In genomic region chrX:140341656-140342392, GRCm38 (mm10) we compare ENCODE assay signal across 9 mouse cellular contexts. TPM values are rescaled to one million over a fixed set of nuclear protein-coding genes. Genes with fewer than 3 reads are reported as not detected.
DNase-seq lines count a peak whose midpoint lies in the region; ATAC-seq lines count a peak whose summit lies in the region.
"Had no signal": no experiment of that assay in that cellular context is flagged by ENCODE, and none has a peak within 500 bp of the region (broad histone marks: within the 10 kb centered on the region; RNA-seq: fewer than 3 reads in every experiment).

Frmpd3 (plus strand) TSS chrX:140342263.

- ATAC-seq in heart, embryonic 14.5 days (ENCODE audit: insufficient number of reproducible peaks, insufficient read depth, low FRiP score, low read depth) = no peak

- no peaks in the 10 kb centered on the region for H3K9me3 ChIP-seq in heart, embryonic 14.5 days (ENCODE audit: control insufficient read depth, low read length)
- no peaks in the 10 kb centered on the region for H3K9me3 ChIP-seq in forebrain, embryonic 10.5 days

- 24% methylated on average over 23 of the region's 24 CpGs for WGBS in heart, embryonic 14.5 days
- WGBS in forebrain, embryonic 10.5 days = 19% methylated on average over 23 of the region's 24 CpGs

- peak within 1 kb of the TSS; percentile 38 to 39 for H3K4me3 ChIP-seq in heart, embryonic 14.5 days (ENCODE audit: control insufficient read depth in 1 of 2, insufficient read depth in 1 of 2, low read depth in 1 of 2, low read length in 2 of 2)
- peak within 1 kb of the TSS; percentile 53 for H3K4me3 ChIP-seq in forebrain, embryonic 10.5 days

- no peak within 1 kb of the TSS for H3K27ac ChIP-seq in heart, embryonic 14.5 days (replicated peaks in 1 of 2; ENCODE audit: control insufficient read depth in 1 of 2, insufficient read depth in 1 of 2, low read depth in 2 of 2, low read length in 2 of 2)
- peak within 1 kb of the TSS; percentile 76 for H3K27ac ChIP-seq in forebrain, embryonic 10.5 days
- H3K27ac ChIP-seq: liver, embryonic 14.5 days had no signal

- peaks cover 10% of the 10 kb centered on the region for H3K27me3 ChIP-seq in heart, embryonic 14.5 days (ENCODE audit: control insufficient read depth, insufficient read depth, low read length)
- peaks cover 97% of the 10 kb centered on the region for H3K27me3 ChIP-seq in forebrain, embryonic 10.5 days (ENCODE audit: poor library complexity, severe bottlenecking)

- intact Hi-C loops in heart, postnatal 14 days (cut with DNase I) = no loop called here

- H3K36me3 ChIP-seq in heart, embryonic 14.5 days (ENCODE audit: control insufficient read depth, insufficient read depth, low read length) = no peaks in the 10 kb centered on the region
- H3K36me3 ChIP-seq in forebrain, embryonic 10.5 days (replicated peaks) = no peaks in the 10 kb centered on the region

- no peaks in the 10 kb centered on the region; a peak in 1 of 4 replicates for H3K4me1 ChIP-seq in heart, embryonic 14.5 days (ENCODE audit: control insufficient read depth in 2 of 2, insufficient read depth in 2 of 2, low read length in 2 of 2)
- peaks cover 7% of the 10 kb centered on the region for H3K4me1 ChIP-seq in forebrain, embryonic 10.5 days

- DNase-seq in heart, postnatal 14 days = no peak
- peak; percentile 21 for DNase-seq in ZHBTc4 (ENCODE audit: low read depth, low spot score)
- peak; percentile 40 for DNase-seq in forebrain, embryonic 10.5 days (ENCODE audit: extremely low spot score, low spot score)
- peak in 1 of 2 experiments; percentile 19 for DNase-seq in layer of hippocampus, postnatal 10 days (ENCODE audit: low spot score in 2 of 2)
- peak; percentile 41 for DNase-seq in neural tube, embryonic 10.5 days (ENCODE audit: extremely low spot score, low spot score)
- no peak for DNase-seq in c-Kit-positive CD71-positive TER-119-positive erythroid progenitor cells, embryonic 14.5 days (ENCODE audit: low spot score)
- no peak for DNase-seq in spleen, adult 18-20 months

- peak within 1 kb of the TSS; percentile 74 for H3K4me2 ChIP-seq in heart, embryonic 14.5 days (ENCODE audit: low read length)

- H3K9ac ChIP-seq in heart, embryonic 14.5 days (ENCODE audit: low read length) = peak within 1 kb of the TSS; percentile 41; the same call in 1 of the 2 replicates
- H3K9ac ChIP-seq: liver, embryonic 14.5 days had no signal

RNA-seq across cellular contexts. Expression of gene Frmpd3, which starts in this region (rescaled TPM):
- 0.07 and 0.18 TPM in 2 replicates for polyA plus RNA-seq in heart, embryonic 14.5 days (2014; fragmentation: Nextera tagmentation; extraction: Ambion mirVana)
- not detected for total RNA-seq in heart, postnatal 14 days (2021)
- 0.06 and 0.14 TPM in 2 replicates for polyA plus RNA-seq in forebrain, embryonic 10.5 days (2016; fragmentation: Nextera tagmentation; extraction: Ambion mirVana)
- 10 to 100 TPM; 20.0 to 20.7 TPM for total RNA-seq in layer of hippocampus, postnatal 10 days (2021)
- polyA plus RNA-seq: liver, embryonic 14.5 days had no signal

Comparison
In these comparisons a context has a peak if more than half of its experiments do, and no peak if none do; other contexts are left out.
1. RNA of gene Frmpd3 (total RNA-seq): 20.0 to 20.7 TPM in layer of hippocampus, postnatal 10 days; not detected in heart, postnatal 14 days; every median in the first group is over 10 times any median in the second.
2. Peak in DNase-seq, H3K4me3 ChIP-seq and H3K27ac ChIP-seq in forebrain, embryonic 10.5 days; RNA of the gene not detected or under 1 TPM.
3. DNase-seq: peak in ZHBTc4 (single experiment) and neural tube, embryonic 10.5 days (single experiment); none in heart, postnatal 14 days (0 of 2), c-Kit-positive CD71-positive TER-119-positive erythroid progenitor cells, embryonic 14.5 days (single experiment) and spleen, adult 18-20 months (0 of 2).